Mouse (Mus musculus) small intestine, adult 2 months (tissue): Measurements from ENCODE around the gene Clk3.

Experiments
- CTCF ChIP-seq: fragments of 200-500 bp; IDR thresholded peaks from 2 replicates; pipeline ENCODE4 v1.5.1; 2012; ENCODE audit warnings: low read depth, mild to moderate bottlenecking, control low read depth, inconsistent platforms, low read length, moderate library complexity, mixed read lengths; ENCODE audit not compliant: insufficient replicate concordance, insufficient read length; ENCODE audit errors: extremely low read depth
- POLR2A ChIP-seq: fragments of 200-500 bp; IDR thresholded peaks from 2 replicates; pipeline ENCODE4 v1.6.1; 2012; ENCODE audit warnings: low read depth, mild to moderate bottlenecking, control low read depth, inconsistent platforms, low read length, moderate library complexity

- no peak for TF ChIP-seq POLR2A
- no peak for TF ChIP-seq CTCF
Measured at GRCm38 (mm10) chr9:57718408-57718807, 47.3 kb downstream of the Clk3 start.
